ENCODE assay signal across 8 mouse cellular contexts in the genomic region with DNA sequence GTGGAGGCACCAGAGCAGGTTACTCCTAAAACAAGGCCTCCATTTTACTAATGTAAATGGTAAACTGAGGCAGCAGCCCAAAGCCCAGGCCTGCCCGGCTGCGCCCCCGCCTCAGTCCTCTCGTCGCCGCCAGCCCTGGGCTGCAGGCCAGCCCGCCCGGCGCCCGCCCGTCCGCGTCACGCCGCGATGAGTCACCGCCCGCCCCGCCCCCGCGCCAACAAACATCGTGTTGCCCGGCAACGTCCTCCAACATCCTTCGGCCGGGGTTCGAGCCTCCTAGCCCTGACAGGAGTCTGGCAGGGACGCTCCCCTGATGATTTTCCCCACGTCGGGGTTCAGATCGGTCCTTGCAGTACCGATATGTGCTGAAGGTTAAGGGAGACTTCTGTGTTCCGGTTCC. TPM values are rescaled to one million over a fixed set of nuclear protein-coding genes. Genes with fewer than 3 reads are reported as not detected.
A peak's percentile ranks its signal among the peaks of the same experiment; 100 is the strongest.
DNase-seq lines count a peak whose midpoint lies in the region; ATAC-seq and TF ChIP-seq lines count a peak whose summit lies in the region.

No protein-coding gene starts in this region.

- TF ChIP-seq EP300 in liver, postnatal 0 days (IDR thresholded peaks at IDR 0.05; ENCODE audit: low read depth), result no peak

- peak overlapping the region; percentile 46 for H3K4me3 ChIP-seq in embryonic facial prominence, embryonic 10.5 days
- peak overlapping the region; percentile 13; the same call in 1 of the 2 replicates for H3K4me3 ChIP-seq in intestine, postnatal 0 days (ENCODE audit: low read depth, low read length)
- peak overlapping the region; percentile 32 for H3K4me3 ChIP-seq in liver, postnatal 0 days (ENCODE audit: low read depth, low read length)
- no peak overlapping the region for H3K4me3 ChIP-seq in neural tube, embryonic 12.5 days

- no peaks in the 10 kb centered on the region for H3K9me3 ChIP-seq in embryonic facial prominence, embryonic 10.5 days
- H3K9me3 ChIP-seq in intestine, postnatal 0 days (ENCODE audit: control insufficient read depth), result no peaks in the 10 kb centered on the region
- no peaks in the 10 kb centered on the region for H3K9me3 ChIP-seq in liver, postnatal 0 days (ENCODE audit: low read length)
- no peaks in the 10 kb centered on the region for H3K9me3 ChIP-seq in neural tube, embryonic 12.5 days

- DNase-seq in left cerebral cortex, adult 18-20 months (ENCODE audit: low spot score in 2 of 2), result peak; percentile 69 to 73
- DNase-seq in left cerebral cortex, adult 8-10 months (ENCODE audit: low spot score in 2 of 2), result no peak
- DNase-seq in embryonic facial prominence, embryonic 10.5 days (ENCODE audit: low spot score), result peak; percentile 88
- peak; percentile 88 to 94 for DNase-seq in heart, adult 18-20 months
- DNase-seq in liver, postnatal 0 days, result peak; percentile 86
- DNase-seq in testis, postnatal 10 days (ENCODE audit: low spot score), result peak; percentile 92

- TF ChIP-seq CTCF in intestine, postnatal 0 days (IDR thresholded peaks at IDR 0.05; ENCODE audit: low read depth), result no peak
- TF ChIP-seq CTCF in liver, postnatal 0 days (IDR thresholded peaks at IDR 0.05; ENCODE audit: low read depth), result no peak

- peak; percentile 75 for ATAC-seq in intestine, postnatal 0 days
- peak; percentile 78 for ATAC-seq in liver, postnatal 0 days
- peak; percentile 60 for ATAC-seq in neural tube, embryonic 12.5 days (ENCODE audit: low FRiP score, low read depth)

- no peaks in the 10 kb centered on the region for H3K36me3 ChIP-seq in embryonic facial prominence, embryonic 10.5 days (replicated peaks)
- no peaks in the 10 kb centered on the region for H3K36me3 ChIP-seq in intestine, postnatal 0 days (ENCODE audit: control insufficient read depth, insufficient read depth)
- no peaks in the 10 kb centered on the region for H3K36me3 ChIP-seq in liver, postnatal 0 days (replicated peaks; ENCODE audit: insufficient read depth, low read length)
- no peaks in the 10 kb centered on the region for H3K36me3 ChIP-seq in neural tube, embryonic 12.5 days

- H3K27me3 ChIP-seq in embryonic facial prominence, embryonic 10.5 days (replicated peaks; ENCODE audit: low read depth, poor library complexity, severe bottlenecking), result peaks cover 20% of the 10 kb centered on the region
- H3K27me3 ChIP-seq in intestine, postnatal 0 days (replicated peaks; ENCODE audit: control insufficient read depth, insufficient read depth, low read length), result no peaks in the 10 kb centered on the region
- H3K27me3 ChIP-seq in liver, postnatal 0 days (ENCODE audit: insufficient read depth, low read length), result no peaks in the 10 kb centered on the region
- 0 out of 2 replicates have a peak, but pooled peaks cover 4% of the 10 kb centered on the region for H3K27me3 ChIP-seq in neural tube, embryonic 12.5 days (replicated peaks)

- H3K4me2 ChIP-seq in intestine, postnatal 0 days (replicated peaks; ENCODE audit: low read depth), result peak overlapping the region; percentile 62
- H3K4me2 ChIP-seq in liver, postnatal 0 days (ENCODE audit: low read depth, low read length), result peak overlapping the region; percentile 74
- H3K4me2 ChIP-seq in neural tube, embryonic 12.5 days (replicated peaks), result peak overlapping the region; percentile 49

- H3K4me1 ChIP-seq in embryonic facial prominence, embryonic 10.5 days, result peaks cover 35% of the 10 kb centered on the region
- 0 out of 2 replicates have a peak, but pooled peaks cover 7% of the 10 kb centered on the region for H3K4me1 ChIP-seq in intestine, postnatal 0 days (replicated peaks; ENCODE audit: control insufficient read depth, insufficient read depth, low read length)
- peaks cover 22% of the 10 kb centered on the region for H3K4me1 ChIP-seq in liver, postnatal 0 days (ENCODE audit: insufficient read depth)
- H3K4me1 ChIP-seq in neural tube, embryonic 12.5 days, result peaks cover 20% of the 10 kb centered on the region

- 6% methylated on average over 33 of the region's 33 CpGs for WGBS in embryonic facial prominence, embryonic 10.5 days
- 4% methylated on average over 33 of the region's 33 CpGs for WGBS in intestine, postnatal 0 days
- WGBS in liver, postnatal 0 days (ENCODE audit: insufficient replicate concordance), result 6% methylated on average over 31 of the region's 33 CpGs
- WGBS in neural tube, embryonic 12.5 days, result 6% methylated on average over 32 of the region's 33 CpGs

- peak overlapping the region; percentile 38; the same call in 1 of the 2 replicates for H3K9ac ChIP-seq in intestine, postnatal 0 days (ENCODE audit: low read depth, low read length)
- H3K9ac ChIP-seq in liver, postnatal 0 days (replicated peaks), result peak overlapping the region; percentile 61
- H3K9ac ChIP-seq in neural tube, embryonic 12.5 days, result no peak overlapping the region

- H3K27ac ChIP-seq in embryonic facial prominence, embryonic 10.5 days (replicated peaks), result peak overlapping the region; percentile 69
- H3K27ac ChIP-seq in intestine, postnatal 0 days (ENCODE audit: low read depth, low read length), result peak overlapping the region; percentile 86
- peak overlapping the region; percentile 83 for H3K27ac ChIP-seq in liver, postnatal 0 days (ENCODE audit: low read depth)
- H3K27ac ChIP-seq in neural tube, embryonic 12.5 days, result no peak overlapping the region

RNA-seq across cellular contexts. Expression of a gene that starts 7.5 kb away (rescaled TPM):
- total RNA-seq in left cerebral cortex, adult 18-20 months (2021), result 1 to 10 TPM in 1 of 2 experiments, under 1 TPM in 1; 0.70 to 2.0 TPM
- 1 to 10 TPM; 2.8 to 3.8 (median 3.2) TPM for total RNA-seq in left cerebral cortex, adult 8-10 months (2022)
- 2.4 and 3.5 TPM in 2 replicates for polyA plus RNA-seq in embryonic facial prominence, embryonic 10.5 days (2016; fragmentation: Nextera tagmentation; extraction: Ambion mirVana)
- total RNA-seq in heart, adult 18-20 months (2021), result 1 to 10 TPM in 1 of 2 experiments, not detected in 1; 1.2 TPM
- polyA plus RNA-seq in intestine, postnatal 0 days (2015; fragmentation: Nextera tagmentation; extraction: Ambion mirVana), result 1.6 and 1.8 TPM in 2 replicates
- polyA plus RNA-seq in liver, postnatal 0 days (2015; fragmentation: Nextera tagmentation; extraction: Ambion mirVana), result 0.34 and 0.79 TPM in 2 replicates
- polyA plus RNA-seq in neural tube, embryonic 12.5 days (2016; fragmentation: Nextera tagmentation; extraction: Ambion mirVana), result 5.3 and 6.3 TPM in 2 replicates

RNA-seq across cellular contexts. Expression of a gene that starts 44.3 kb away (rescaled TPM):
- total RNA-seq in left cerebral cortex, adult 18-20 months (2021), result 10 to 100 TPM; 16.8 to 19.1 TPM
- total RNA-seq in left cerebral cortex, adult 8-10 months (2022), result 10 to 100 TPM; 12.9 to 13.8 (median 13.3) TPM
- polyA plus RNA-seq in embryonic facial prominence, embryonic 10.5 days (2016; fragmentation: Nextera tagmentation; extraction: Ambion mirVana), result 37.2 and 41.7 TPM in 2 replicates
- 1 to 10 TPM; 6.4 to 6.6 TPM for total RNA-seq in heart, adult 18-20 months (2021)
- 3.7 and 3.8 TPM in 2 replicates for polyA plus RNA-seq in intestine, postnatal 0 days (2015; fragmentation: Nextera tagmentation; extraction: Ambion mirVana)
- 1.4 and 1.6 TPM in 2 replicates for polyA plus RNA-seq in liver, postnatal 0 days (2015; fragmentation: Nextera tagmentation; extraction: Ambion mirVana)
- polyA plus RNA-seq in neural tube, embryonic 12.5 days (2016; fragmentation: Nextera tagmentation; extraction: Ambion mirVana), result 52.8 and 57.9 TPM in 2 replicates

RNA-seq across cellular contexts. Expression of a gene that starts 44.7 kb away (rescaled TPM):
- 1 to 10 TPM; 2.0 to 3.1 TPM for total RNA-seq in left cerebral cortex, adult 18-20 months (2021)
- 1 to 10 TPM; 2.8 to 3.2 (median 3.1) TPM for total RNA-seq in left cerebral cortex, adult 8-10 months (2022)
- polyA plus RNA-seq in embryonic facial prominence, embryonic 10.5 days (2016; fragmentation: Nextera tagmentation; extraction: Ambion mirVana), result 1.5 and 1.8 TPM in 2 replicates
- total RNA-seq in heart, adult 18-20 months (2021), result under 1 TPM; 0.35 to 0.59 TPM
- 0.17 and 0.18 TPM in 2 replicates for polyA plus RNA-seq in intestine, postnatal 0 days (2015; fragmentation: Nextera tagmentation; extraction: Ambion mirVana)
- polyA plus RNA-seq in liver, postnatal 0 days (2015; fragmentation: Nextera tagmentation; extraction: Ambion mirVana), result 0.24 and 0.29 TPM in 2 replicates
- polyA plus RNA-seq in neural tube, embryonic 12.5 days (2016; fragmentation: Nextera tagmentation; extraction: Ambion mirVana), result 1.9 and 2.0 TPM in 2 replicates

RNA-seq across cellular contexts. Expression of a gene that starts 44.8 kb away (rescaled TPM):
- total RNA-seq in left cerebral cortex, adult 18-20 months (2021), result 10 to 100 TPM; 47.1 to 55.6 TPM
- 10 to 100 TPM; 44.3 to 52.9 (median 47.4) TPM for total RNA-seq in left cerebral cortex, adult 8-10 months (2022)
- polyA plus RNA-seq in embryonic facial prominence, embryonic 10.5 days (2016; fragmentation: Nextera tagmentation; extraction: Ambion mirVana), result 20.4 and 21.0 TPM in 2 replicates
- total RNA-seq in heart, adult 18-20 months (2021), result 10 to 100 TPM; 10.9 to 13.0 TPM
- polyA plus RNA-seq in intestine, postnatal 0 days (2015; fragmentation: Nextera tagmentation; extraction: Ambion mirVana), result 16.2 and 16.9 TPM in 2 replicates
- 4.4 and 4.5 TPM in 2 replicates for polyA plus RNA-seq in liver, postnatal 0 days (2015; fragmentation: Nextera tagmentation; extraction: Ambion mirVana)
- 16.9 and 18.0 TPM in 2 replicates for polyA plus RNA-seq in neural tube, embryonic 12.5 days (2016; fragmentation: Nextera tagmentation; extraction: Ambion mirVana)

RNA-seq across cellular contexts. Expression of a gene that starts 57.0 kb away (rescaled TPM):
- total RNA-seq in left cerebral cortex, adult 18-20 months (2021), result 100 to 1,000 TPM; 136 to 146 TPM
- total RNA-seq in left cerebral cortex, adult 8-10 months (2022), result 100 to 1,000 TPM in 2 of 4 experiments, 10 to 100 TPM in 2; 97.1 to 133 (median 108) TPM
- polyA plus RNA-seq in embryonic facial prominence, embryonic 10.5 days (2016; fragmentation: Nextera tagmentation; extraction: Ambion mirVana), result 409 and 427 TPM in 2 replicates
- total RNA-seq in heart, adult 18-20 months (2021), result 100 to 1,000 TPM; 213 to 219 TPM
- polyA plus RNA-seq in intestine, postnatal 0 days (2015; fragmentation: Nextera tagmentation; extraction: Ambion mirVana), result 308 and 309 TPM in 2 replicates
- polyA plus RNA-seq in liver, postnatal 0 days (2015; fragmentation: Nextera tagmentation; extraction: Ambion mirVana), result 189 and 201 TPM in 2 replicates
- polyA plus RNA-seq in neural tube, embryonic 12.5 days (2016; fragmentation: Nextera tagmentation; extraction: Ambion mirVana), result 256 and 282 TPM in 2 replicates

Comparison
In these comparisons a context has a peak if more than half of its experiments do, and no peak if none do; other contexts are left out.
1. DNase-seq: peak in left cerebral cortex, adult 18-20 months (2 of 2), embryonic facial prominence, embryonic 10.5 days (single experiment), heart, adult 18-20 months (2 of 2), liver, postnatal 0 days (single experiment) and testis, postnatal 10 days (single experiment); none in left cerebral cortex, adult 8-10 months (0 of 2).
2. Peak in every context shown above with its lines, with median percentiles within 50 percentile points of each other: ATAC-seq and H3K4me2 ChIP-seq.